Mouse (Mus musculus) telencephalon, adult 2 months (tissue): ENCODE data around the gene Oprm1.
A peak's percentile ranks its signal among the peaks of the same experiment; 100 is the strongest.
"Not testable (repeated sequence)": the region's sequence is repeated elsewhere in the genome, so short reads cannot be mapped to it uniquely, and the experiment has no call there.

Source experiments
- DNase-seq: peaks from one replicate; pipeline ENCODE4 v3.0.0-alpha.2; 2011; ENCODE audit warnings: low read depth, low spot score

Gene Oprm1

GRCm38 (mm10) chr10:6977843-6978242 is 219.5 kb downstream of the Oprm1 start:
- DNase-seq: peak; percentile 59

GRCm38 (mm10) chr10:6978733-6979132 is 220.4 kb downstream of the Oprm1 start:
- DNase-seq: no peak

- peak; percentile 31 for DNase-seq
Observed at GRCm38 (mm10) chr10:6979216-6979615, 220.9 kb downstream of the Oprm1 start.

GRCm38 (mm10) chr10:6979789-6980188 is 221.5 kb downstream of the Oprm1 start:
- peak; percentile 13 for DNase-seq

GRCm38 (mm10) chr10:6980236-6980635 is 221.9 kb downstream of the Oprm1 start:
- DNase-seq: peak; percentile 71

- DNase-seq: no peak
Observed at GRCm38 (mm10) chr10:6982751-6983151, 224.4 kb downstream of the Oprm1 start.

GRCm38 (mm10) chr10:6983431-6983830 is 225.1 kb downstream of the Oprm1 start:
- no peak for DNase-seq

- no peak for DNase-seq
Observed at GRCm38 (mm10) chr10:6986246-6986645, 227.9 kb downstream of the Oprm1 start.

- no peak for DNase-seq
Observed at GRCm38 (mm10) chr10:6987399-6988098, 229.2 kb downstream of the Oprm1 start.

GRCm38 (mm10) chr10:6988555-6988954 is 230.2 kb downstream of the Oprm1 start:
- DNase-seq: no peak

GRCm38 (mm10) chr10:6996895-6997294 is 238.6 kb downstream of the Oprm1 start:
- no peak for DNase-seq

- DNase-seq: no peak
Observed at GRCm38 (mm10) chr10:6998576-6999250, 240.4 kb downstream of the Oprm1 start.

- no peak for DNase-seq
Observed at GRCm38 (mm10) chr10:6999355-6999754, 241.0 kb downstream of the Oprm1 start.

- DNase-seq: not testable (repeated sequence)
Observed at GRCm38 (mm10) chr10:7003898-7004297, 245.6 kb downstream of the Oprm1 start.

- no peak for DNase-seq
Observed at GRCm38 (mm10) chr10:7004980-7005538, 246.8 kb downstream of the Oprm1 start.

GRCm38 (mm10) chr10:7010543-7010942 is 252.2 kb downstream of the Oprm1 start:
- DNase-seq: no peak

GRCm38 (mm10) chr10:7015199-7015598 is 256.9 kb downstream of the Oprm1 start:
- DNase-seq: no peak

- DNase-seq: no peak
Observed at GRCm38 (mm10) chr10:7019781-7020386, 261.6 kb downstream of the Oprm1 start.

GRCm38 (mm10) chr10:7020551-7020950 is 262.2 kb downstream of the Oprm1 start:
- DNase-seq: no peak

GRCm38 (mm10) chr10:7025028-7025427 is 266.7 kb downstream of the Oprm1 start:
- no peak for DNase-seq

- no peak for DNase-seq
Observed at GRCm38 (mm10) chr10:7033459-7033858, 275.2 kb downstream of the Oprm1 start.

- no peak for DNase-seq
Observed at GRCm38 (mm10) chr10:7035547-7035946, 277.2 kb downstream of the Oprm1 start.
